Mouse (Mus musculus) ovary, postnatal 10 days (tissue): ENCODE data around the gene Sectm1a.
"Not testable (repeated sequence)": the region's sequence is repeated elsewhere in the genome, so short reads cannot be mapped to it uniquely, and the experiment has no call there.

Experiments used
- DNase-seq: peaks from one replicate; pipeline ENCODE4 v3.0.0; 2022; ENCODE audit warnings: low spot score

Sectm1a gene

DNA sequence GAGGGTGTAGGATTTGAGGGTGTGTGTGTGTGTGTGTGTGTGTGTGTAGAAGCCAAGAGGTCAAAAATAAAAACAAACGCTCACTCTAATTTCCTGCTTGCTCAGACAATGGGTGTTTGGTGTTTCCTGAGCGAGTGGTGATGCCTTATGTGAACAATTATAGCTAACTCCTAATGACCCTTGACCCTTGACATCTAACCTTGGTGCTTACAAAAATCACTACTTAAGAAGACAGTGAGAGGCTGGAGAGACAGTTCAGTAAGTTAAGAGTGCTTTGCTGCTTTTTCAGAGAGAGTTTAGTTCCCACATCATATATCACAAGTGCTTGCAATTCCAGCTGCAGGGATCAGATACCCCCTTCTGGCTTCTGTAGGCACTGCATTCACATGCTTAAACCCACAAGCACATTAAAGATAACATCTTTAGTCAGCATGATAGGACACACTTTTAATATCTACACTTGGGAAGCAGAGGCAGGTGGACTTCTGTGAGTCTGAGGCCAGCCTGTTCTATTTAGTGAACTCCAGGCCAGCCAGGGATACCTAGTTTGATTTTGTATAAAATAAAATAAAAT is 33.1 kb downstream of the Sectm1a start:
- DNase-seq: no peak

DNA sequence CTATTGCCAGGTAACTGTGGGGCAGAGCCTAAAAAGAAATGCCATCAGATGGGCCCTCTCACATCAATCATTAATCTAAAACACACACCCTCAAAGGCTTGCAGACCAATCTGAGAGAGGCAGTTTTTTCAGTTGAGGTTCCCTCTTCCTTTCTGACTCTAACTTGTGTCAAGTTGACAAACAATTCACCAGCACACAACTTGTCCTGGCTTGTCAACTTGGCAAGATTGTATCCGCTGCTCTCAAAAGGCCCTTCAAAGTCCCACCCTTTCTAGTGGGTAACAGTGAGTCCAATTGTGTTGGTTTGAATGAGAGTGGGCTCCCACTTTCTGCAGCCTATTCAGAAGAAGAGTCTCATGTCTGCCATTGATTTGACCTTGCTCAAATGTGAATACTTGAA is 35.7 kb downstream of the Sectm1a start:
- no peak for DNase-seq

GRCm38 (mm10) chr11:121043025-121043424 is 38.0 kb downstream of the Sectm1a start:
- DNase-seq: not testable (repeated sequence)

DNA sequence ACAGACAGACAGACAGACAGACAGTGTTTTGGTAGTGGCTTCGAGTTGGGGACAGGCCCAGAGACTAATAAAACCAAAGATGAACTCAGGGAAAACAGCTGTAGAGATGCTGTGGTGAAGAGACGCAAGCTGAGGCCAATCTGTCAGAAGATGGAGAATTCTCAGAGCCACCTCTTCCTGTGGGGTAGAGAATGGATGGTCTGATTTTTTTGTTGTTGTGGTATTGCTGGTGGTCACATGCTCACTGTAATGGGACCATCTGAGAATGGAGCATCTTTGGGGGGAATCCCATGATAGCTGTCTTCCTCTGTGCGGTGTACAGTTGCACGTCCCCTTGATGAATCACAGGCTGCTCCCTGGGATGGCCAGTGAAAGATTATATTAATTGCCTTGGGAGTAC is 38.5 kb downstream of the Sectm1a start:
- no peak for DNase-seq

DNA sequence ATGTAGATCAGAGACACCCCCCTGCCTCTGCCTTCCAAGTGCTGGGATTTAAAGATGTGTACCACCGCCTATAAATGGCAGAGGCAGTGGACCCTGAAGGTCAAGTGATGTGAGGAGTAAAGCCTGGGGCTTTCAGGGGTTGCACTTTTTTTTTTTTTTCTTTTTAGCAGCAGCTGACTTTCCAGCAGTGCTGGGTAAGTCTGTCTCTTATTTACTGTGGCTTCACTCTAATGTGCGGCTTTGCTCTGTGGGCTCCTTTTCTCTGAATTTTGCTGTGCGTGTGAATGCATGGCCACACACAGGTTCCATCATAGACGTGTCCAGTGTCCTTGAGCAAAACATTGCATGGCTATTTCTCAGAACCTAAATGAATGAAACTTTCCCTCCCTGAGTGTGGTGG is 39.4 kb downstream of the Sectm1a start:
- no peak for DNase-seq

DNA sequence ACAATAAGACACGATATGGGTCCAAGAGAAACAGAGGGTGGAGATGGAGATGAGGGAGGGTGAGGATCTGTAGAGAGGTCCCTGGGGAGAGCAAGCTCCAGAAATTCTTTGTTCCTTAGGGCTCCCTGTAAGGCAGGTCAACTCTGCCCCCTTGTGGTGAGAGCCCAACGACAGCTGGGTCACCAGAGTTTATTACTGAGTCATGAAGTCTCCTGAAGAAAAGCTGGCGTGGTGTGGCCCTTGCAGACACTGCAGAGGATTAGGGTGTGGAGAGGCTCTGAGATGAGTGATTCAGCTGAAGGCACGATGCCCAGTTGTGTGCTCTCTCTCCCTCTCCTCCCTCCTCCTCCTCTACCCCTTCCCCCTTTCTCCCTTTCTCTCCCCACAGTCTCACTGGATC is 39.8 kb downstream of the Sectm1a start:
- peak; percentile 67 for DNase-seq

DNA sequence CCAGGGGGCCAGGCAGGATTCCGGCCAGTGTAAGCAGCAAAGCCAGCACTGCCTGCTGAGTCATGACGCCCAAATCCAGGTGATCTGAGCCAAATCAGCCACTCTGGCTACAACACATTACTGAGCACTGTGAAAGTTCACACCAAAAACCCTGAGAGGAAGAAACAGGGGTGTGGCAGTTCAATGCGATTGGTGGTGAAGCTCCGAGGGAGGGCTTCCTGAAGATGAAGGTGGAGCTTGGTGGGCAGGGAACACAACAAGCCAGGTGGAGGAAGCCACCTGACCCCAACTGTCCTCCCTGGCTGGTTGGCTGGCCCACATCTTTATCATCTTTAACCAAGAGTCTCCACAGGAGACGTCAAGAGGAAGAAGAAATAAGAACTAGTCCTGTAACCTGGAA is 41.7 kb downstream of the Sectm1a start, which contains the start of gene Cd7:
Gene Cd7 (minus strand): TSS at position 117 of the 400 bp plus-strand sequence.
- DNase-seq: no peak

DNA sequence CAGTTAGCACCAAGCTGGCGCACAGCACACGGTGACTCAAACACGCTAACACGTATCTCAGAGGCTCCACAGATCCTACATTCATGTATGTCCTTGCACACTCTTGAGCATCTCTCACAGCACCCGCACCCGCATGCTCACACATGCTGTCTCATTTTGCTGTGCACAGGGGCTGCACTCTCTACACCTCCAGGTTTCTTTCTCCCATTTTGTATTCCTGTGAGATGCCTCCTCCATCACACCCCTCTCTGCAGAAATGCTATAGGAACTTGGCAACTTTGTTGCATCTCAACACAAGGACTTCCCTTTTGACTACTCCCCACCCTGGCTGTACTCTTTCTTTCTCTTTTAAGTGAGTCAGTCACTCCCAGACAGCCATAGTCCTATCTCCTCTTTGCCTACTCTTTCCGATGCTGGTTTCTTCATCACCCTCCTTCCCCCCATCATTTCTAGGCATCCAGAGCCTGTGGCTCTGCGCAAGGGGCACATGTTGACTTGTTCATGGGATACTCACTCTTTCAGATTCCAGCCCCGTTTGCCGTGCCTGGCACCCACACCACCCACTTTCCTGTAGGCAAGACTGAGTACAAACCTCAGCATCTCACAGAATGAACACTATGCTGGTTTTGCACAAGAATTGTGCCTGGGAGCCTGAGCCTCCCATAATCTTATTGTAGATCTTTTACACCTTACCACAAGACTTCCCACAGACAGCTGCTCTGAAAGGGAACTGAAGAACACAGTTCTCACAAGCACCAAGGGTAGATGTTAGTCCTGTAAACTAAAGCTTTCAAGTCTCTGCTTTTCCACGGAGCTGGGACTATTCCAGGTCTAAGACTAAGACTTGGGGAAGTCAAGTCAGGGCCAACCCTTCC is 42.4 kb downstream of the Sectm1a start:
- DNase-seq: no peak

DNA sequence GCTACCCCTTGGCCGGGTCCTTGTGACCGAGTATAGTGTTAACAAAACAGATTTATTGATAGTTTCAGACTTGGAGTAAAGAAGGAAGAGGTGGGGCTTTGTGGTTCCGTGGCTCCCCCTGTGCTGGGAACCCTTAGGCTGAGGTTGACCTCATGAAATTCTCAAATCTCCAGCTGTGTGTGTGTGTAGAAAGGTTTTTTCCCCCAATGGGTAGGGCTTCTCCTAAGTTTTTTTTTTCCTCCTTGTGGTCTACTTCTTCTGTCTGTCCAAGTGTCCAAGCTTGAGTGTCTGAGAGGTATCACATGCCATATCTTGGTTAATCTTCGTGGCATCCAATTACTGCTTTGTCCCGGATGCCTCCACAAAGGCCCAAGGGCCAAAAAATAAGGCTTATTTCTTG is 47.9 kb downstream of the Sectm1a start:
- DNase-seq: no peak

DNA sequence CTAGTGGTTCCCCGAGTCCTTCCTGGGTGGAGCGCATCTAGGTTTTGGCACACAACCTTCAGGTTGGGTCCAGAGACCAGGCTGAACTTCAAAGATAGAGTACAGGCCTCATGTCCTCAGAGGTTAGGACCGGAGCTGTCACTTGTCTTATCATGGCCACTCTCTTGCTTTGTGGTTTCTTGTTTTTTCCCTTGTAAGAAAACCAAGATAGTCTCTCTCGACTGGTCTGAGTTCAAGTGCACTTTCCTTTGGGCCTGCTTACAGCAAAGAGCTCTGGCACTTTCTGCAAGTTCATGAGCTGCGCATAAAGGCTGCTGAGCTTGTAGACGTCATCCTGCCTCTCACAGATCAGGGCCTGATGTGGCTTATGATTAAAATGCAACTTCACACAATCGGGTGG is 53.8 kb downstream of the Sectm1a start:
- no peak for DNase-seq

DNA sequence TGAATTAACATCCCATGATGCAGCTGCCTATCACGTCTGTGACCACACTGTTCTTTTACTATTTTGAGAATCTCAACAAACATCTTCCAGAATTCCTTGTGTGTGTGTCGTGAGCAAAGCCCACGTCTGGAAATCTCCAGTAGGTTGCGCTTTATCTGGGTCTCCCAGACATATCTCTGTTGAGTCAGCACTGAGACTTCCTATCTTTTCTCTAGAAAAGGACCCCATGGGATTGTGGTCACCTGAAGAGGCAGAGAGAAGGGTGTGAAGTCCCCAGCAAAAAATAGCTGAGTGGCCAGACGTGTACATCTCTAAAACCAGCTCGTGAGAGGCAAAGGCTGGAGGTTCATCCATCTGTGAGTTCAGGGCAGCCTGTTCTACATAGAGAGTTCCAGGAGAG is 56.9 kb downstream of the Sectm1a start:
- DNase-seq: no peak

GRCm38 (mm10) chr11:121019501-121019900 is 61.5 kb downstream of the Sectm1a start:
- no peak for DNase-seq

GRCm38 (mm10) chr11:121017703-121018102 is 63.3 kb downstream of the Sectm1a start:
- DNase-seq: peak; percentile 28
